Mouse (Mus musculus) left cerebral cortex, adult 2 months (tissue): ENCODE measurements around the gene Dcaf8. TPM values are rescaled to one million over a fixed set of nuclear protein-coding genes. Genes with fewer than 3 reads are reported as not detected.

Experiments
- DNase-seq, 2 experiments: peaks; one replicate each; pipeline ENCODE4 v3.0.0; 2021 to 2022; ENCODE audit warnings: low spot score in 2 of 2, mixed read lengths in 1 of 2; ENCODE audit errors: extremely low spot score in 1 of 2
- H3K27ac ChIP-seq: fragments of 200-600 bp; 2 replicates; pipeline ENCODE4 v1.8.1; 2022
- H3K4me3 ChIP-seq: fragments of 200-600 bp; 2 replicates; pipeline ENCODE4 v1.8.1; 2022
- CTCF ChIP-seq: fragments of 200-600 bp; IDR thresholded peaks from 2 replicates; pipeline ENCODE4 v1.8.1; 2022; ENCODE audit warnings: antibody characterized with exemption, mild to moderate bottlenecking, moderate library complexity
- intact Hi-C: fragments of 180-260 bp; cut with DNase I; formaldehyde crosslinking; loops from one replicate; pipeline ENCODE4 v1.15.1; 2025
- long read RNA-seq, 2 experiments: library from polyadenylated mRNA; stranded (forward); transcript quantifications; one replicate each; pipeline ENCODE4 v2.0.0; 2021; ENCODE audit warnings: borderline mapping rate in 2 of 2
- total RNA-seq, 2 experiments: library from RNA; stranded (reverse); gene quantifications; 2 replicates each; pipeline ENCODE4 v1.2.3; 2021

Dcaf8 gene
- 100 to 1,000 TPM; 115 to 121 TPM for total RNA-seq
- long read RNA-seq, experiment 1, full-length matches to known transcripts: 193 of 241 reads
- long read RNA-seq, experiment 1, partial matches to known transcripts: 16 of 241 reads
- long read RNA-seq, experiment 1, other reads (novel, unspliced or antisense): 32 of 241 reads
- long read RNA-seq, experiment 2, full-length matches to known transcripts: 139 of 193 reads
- long read RNA-seq, experiment 2, partial matches to known transcripts: 21 of 193 reads
- long read RNA-seq, experiment 2, other reads (novel, unspliced or antisense): 33 of 193 reads

DNA sequence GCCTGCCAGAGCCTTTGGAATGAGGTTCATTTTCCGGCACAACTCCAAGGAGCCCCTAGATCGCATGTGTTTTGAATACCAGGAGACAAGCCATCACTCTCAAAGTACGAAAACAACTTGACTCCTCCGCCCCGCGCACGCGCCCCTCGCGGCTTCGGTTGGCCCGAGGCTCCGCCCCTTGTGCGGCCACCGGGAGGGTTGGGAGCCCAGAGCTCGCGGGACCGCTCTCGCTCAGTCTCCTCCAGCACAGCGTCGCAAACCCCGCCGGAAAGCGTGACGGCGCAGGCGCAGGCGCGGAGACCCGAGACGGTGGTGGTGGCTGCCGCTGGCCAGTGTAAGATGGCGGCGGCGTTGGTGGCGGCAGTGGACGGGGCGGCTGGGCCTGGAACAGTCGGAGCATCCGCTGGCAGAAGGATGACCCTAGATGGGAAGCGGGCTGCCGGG is at the start of gene Dcaf8:
Gene Dcaf8 (plus strand): TSS at position 250 of the 444 bp plus-strand sequence.
- TF ChIP-seq CTCF: no peak
- DNase-seq: peak; percentile 96 to 97
- intact Hi-C loops: loop anchor here (1.0 kb wide), 1 partner anchor 164 kb away; no protein-coding TSS in a partner anchor
- Histone ChIP-seq H3K4me3 (peak within 1 kb of the TSS; percentile 98), H3K27ac (peak within 1 kb of the TSS; percentile 98)

DNA sequence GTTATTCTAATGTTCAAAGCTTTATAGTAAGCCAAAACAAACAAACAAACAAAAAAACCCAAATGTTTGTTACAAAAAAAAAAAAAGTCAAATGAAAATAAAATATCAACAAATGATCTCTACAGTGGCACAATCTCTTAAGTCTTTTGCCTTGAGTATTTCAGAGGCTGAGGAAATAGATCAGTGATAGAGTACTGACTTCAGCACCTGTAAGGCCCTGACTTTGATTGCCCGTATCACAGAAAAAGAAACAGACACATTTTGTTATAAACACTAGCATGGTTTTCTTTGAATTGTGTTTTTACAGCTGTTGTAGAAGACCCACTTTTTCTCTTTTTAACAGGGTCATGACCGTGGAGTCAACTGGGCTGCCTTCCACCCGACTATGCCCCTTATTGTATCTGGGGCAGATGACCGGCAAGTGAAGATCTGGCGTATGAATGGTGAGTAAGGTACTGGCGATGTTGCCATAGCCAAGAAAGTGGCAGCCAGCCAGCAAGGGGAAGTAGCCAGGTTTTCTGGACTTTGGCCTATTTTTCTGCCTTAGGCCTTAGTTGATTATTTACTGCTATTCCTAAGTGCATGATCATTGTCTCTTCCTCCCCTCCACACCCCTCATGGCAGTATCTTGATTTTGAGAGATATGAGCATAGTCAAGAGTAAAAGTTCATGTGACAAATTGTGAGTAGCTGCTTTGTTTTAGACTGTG is 48.4 kb upstream of the Dcaf8 start:
- intact Hi-C loops: no loop called here
- no peak overlapping the region for H3K4me3 ChIP-seq
- DNase-seq: no peak
- TF ChIP-seq CTCF: no peak
- H3K27ac ChIP-seq: no peak overlapping the region

DNA sequence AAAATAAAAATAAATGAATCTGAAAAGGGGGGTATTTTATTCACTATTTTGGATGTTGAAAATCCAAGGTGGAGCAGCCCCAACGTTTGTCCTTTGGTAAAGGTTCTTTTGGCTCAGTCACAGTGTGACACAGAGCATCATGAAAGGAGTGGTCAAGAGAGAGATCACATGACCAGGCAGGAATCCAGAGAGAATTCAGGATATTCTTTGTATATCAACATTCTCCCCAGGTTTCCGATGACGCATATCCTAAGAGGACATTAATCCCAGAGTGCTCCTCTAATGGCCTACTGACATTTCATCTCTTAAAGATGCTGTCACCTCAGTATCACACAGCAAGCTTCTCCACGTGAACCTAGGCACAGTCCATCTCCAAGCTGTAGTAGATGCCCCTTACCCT is 44.3 kb upstream of the Dcaf8 start:
- no peak for TF ChIP-seq CTCF
- Histone ChIP-seq H3K4me3 (no peak overlapping the region), H3K27ac (no peak overlapping the region)
- DNase-seq: no peak
- intact Hi-C loops: no loop called here

DNA sequence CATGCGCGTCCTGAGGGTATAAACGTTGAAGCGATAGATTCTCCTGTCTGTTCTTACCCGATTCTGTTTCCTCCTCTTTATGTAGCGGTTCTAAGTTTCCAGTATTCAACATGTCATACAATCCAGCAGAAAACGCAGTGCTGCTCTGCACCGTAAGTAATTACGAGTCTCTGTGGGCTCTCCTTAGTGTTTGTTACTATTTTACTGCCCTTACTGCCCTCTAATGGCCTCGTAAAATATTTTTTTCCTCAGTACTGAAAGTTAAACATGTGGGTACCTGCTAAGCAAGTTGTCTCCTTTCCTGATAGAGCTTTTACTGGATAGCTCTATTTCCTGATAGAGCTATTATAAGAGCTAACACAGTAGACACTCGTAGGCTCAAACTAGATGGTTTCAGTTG is 42.8 kb upstream of the Dcaf8 start:
- no peak overlapping the region for H3K27ac ChIP-seq
- DNase-seq: no peak
- TF ChIP-seq CTCF: no peak; the same call in 1 of the 2 replicates
- intact Hi-C loops: no loop called here
- no peak overlapping the region for H3K4me3 ChIP-seq

DNA sequence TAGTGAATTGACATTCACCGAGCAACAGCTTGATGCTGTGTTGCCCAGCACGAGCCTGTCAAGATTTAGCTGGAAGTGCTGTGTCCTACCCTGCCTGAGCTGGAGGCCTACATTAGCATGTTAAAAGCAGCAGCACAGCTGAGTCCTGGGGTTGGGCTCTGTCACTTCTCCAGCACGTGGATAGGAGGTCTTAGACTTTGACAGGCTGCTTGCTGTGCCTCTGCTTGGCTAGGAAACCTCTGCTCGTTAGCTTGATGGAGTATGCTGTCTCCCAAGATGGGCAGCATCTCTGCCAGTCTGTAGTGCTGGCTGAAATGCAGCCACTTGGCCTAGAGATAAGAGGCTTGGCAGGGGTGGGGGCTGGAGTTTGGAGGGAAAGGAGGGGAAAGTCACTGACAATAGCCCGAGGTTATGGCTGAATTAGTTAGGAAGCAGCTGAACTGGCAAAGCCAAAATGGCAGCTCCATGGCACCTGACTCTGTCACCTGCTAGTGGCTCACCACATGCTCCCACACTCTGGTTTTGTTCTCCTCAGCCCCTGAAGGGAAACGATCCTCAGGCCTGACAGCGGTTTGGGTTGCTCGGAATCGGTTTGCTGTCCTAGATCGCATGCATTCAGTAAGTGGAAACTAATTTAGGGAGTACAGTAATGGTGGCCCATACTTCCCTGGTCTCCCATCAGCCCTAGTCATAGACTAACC is 40.0 kb upstream of the Dcaf8 start:
- intact Hi-C loops: no loop called here
- Histone ChIP-seq H3K4me3 (no peak overlapping the region), H3K27ac (no peak overlapping the region)
- DNase-seq: no peak
- no peak for TF ChIP-seq CTCF

DNA sequence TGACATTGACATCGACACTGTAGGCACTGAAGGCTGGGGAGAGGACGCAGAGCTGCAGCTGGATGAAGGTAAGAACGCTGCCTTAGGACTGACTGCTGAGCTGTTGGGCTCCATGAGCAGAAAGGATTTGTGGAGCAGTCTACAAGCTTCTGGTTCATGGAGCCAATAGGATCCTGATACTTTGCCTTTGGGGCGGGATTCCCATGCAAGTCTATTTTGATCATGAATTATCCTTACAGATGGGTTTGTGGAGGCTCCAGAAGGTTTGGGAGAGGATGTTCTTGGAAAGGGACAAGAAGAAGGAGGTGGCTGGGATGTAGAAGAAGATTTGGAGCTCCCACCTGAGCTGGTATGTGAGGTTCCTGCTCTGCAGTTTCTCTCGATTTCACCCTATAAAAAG is 30.9 kb upstream of the Dcaf8 start:
- H3K4me3 ChIP-seq: no peak overlapping the region
- DNase-seq: no peak
- intact Hi-C loops: no loop called here
- no peak for TF ChIP-seq CTCF
- no peak overlapping the region for H3K27ac ChIP-seq

DNA sequence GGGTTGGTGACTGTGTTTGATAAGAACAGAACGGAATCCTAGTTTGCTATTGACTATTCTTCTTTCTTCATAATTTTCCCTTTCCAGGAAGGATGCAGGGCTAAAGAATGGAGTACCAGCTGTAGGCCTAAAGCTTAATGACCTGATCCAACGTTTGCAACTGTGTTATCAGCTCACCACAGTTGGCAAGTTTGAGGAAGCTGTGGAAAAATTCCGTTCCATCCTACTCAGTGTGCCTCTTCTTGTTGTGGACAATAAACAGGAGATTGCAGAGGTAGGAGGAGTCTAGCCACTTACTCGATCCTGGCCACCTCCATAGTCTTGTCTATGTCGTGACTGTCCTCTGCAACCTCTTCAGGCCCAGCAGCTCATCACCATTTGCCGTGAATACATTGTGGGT is 28.8 kb upstream of the Dcaf8 start:
- intact Hi-C loops: no loop called here
- no peak for TF ChIP-seq CTCF
- H3K27ac ChIP-seq: no peak overlapping the region
- H3K4me3 ChIP-seq: no peak overlapping the region
- no peak for DNase-seq

DNA sequence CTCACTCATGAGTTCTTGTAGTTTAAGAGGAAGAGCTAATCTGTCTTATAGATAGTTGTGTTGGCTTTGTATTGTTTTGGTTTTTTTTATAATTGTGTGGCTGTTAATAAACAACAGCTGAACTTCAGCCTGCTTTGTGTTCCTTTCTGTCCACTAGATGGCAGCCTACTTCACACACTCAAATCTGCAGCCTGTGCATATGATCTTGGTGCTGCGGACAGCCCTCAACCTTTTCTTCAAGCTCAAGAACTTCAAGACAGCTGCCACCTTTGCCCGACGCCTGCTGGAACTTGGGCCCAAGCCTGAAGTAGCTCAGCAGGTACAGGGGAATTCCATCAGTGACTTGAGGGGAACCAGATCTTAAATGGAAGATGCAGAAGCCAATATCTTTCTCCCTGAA is 28.2 kb upstream of the Dcaf8 start:
- H3K27ac ChIP-seq: no peak overlapping the region
- intact Hi-C loops: no loop called here
- no peak overlapping the region for H3K4me3 ChIP-seq
- TF ChIP-seq CTCF: peak; percentile 81
- DNase-seq: peak in 1 of 2 experiments; percentile 20

DNA sequence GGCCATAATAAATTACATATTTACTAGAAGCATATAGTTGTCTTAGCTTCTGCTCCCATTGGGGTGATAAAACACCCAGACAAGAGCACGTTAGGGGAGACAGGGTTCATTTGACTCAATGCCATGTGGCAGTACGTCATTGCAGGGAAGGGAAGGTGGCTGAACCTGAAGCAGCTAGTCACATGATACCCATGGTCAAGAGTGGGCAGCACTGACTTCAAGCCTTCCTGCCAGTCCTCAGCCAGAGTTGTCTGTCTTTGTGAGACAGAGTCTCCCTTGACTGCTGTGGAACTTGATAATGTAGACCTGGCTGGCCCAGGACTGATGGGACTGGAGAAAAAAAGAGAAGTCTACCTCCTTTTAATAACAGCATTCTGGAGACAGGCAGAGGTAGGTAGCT is 25.2 kb upstream of the Dcaf8 start:
- H3K4me3 ChIP-seq: no peak overlapping the region
- DNase-seq: no peak
- intact Hi-C loops: no loop called here
- no peak overlapping the region for H3K27ac ChIP-seq
- TF ChIP-seq CTCF: no peak

DNA sequence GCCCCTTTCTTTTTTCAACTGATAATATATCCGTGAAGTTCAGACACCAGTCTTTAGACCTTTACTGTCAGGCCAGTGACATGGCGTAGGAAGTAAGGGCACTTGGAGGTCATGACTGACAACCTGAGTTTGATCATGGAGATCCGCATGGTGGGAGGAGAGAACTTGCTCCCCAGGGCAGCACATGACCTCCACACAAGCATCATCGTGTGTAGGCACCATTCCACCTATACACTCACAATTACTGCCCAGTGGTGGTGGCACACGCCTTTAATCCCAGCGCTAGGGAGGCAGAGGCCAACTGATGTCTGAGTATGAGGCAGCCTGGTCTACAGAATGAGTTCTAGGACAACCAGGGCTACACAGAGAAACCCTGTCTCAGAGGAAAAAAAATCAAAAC is 23.3 kb upstream of the Dcaf8 start:
- intact Hi-C loops: no loop called here
- H3K27ac ChIP-seq: no peak overlapping the region
- no peak overlapping the region for H3K4me3 ChIP-seq
- DNase-seq: no peak
- TF ChIP-seq CTCF: no peak

DNA sequence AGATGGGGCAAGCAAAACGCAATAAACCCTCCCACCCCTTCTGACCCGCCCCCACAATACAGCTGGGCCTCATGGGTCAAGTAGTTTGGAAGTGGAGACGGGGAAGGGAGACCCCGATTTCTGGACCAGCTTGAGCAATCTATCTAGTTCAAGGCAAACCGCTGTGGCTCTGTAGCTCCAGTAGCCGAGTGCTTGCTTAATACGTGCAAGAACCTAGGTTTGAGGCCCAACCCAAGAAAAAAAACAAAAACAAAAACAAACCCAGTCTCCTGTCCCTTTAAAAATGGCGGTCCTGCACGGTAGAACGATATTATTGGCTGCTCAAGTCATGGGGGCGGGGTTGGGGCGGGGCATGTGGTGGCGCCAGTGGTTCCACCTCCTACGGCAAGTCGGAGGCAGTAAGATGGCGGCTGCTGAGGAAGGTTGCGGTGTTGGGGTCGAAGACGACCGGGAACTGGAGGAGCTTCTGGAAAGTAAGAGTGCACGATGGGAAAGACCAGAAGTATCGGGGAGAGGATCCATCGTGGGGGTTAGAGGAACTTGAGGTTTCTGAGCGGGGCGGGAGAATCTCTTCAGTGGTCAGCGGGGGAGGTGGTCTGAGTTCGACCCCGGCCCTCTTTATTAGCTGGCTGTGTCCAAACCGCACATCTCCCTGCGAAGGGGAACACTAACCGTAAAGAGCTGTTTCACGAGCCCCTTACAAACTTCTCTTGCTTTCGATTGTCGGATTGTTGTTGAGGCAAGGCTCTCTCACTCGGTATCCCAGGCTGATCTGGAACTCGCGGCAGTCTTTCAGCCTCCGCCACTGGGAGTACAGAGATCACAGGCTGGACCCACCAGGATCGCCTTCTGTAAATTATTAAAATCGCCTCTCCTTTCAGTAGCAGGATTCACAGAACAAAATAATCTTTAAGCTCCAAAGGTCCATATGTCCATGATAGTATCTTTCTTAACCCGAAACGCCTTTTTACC is 21.2 kb upstream of the Dcaf8 start, which contains the start of gene Pex19:
Gene Pex19 (plus strand): TSS at position 380 of the 972 bp plus-strand sequence.
- intact Hi-C loops: loop anchor here (5.0 kb wide), 1 partner anchor 79 kb away; no protein-coding TSS in a partner anchor
- peak; percentile 75 to 77 for DNase-seq
- H3K4me3 ChIP-seq: peak within 1 kb of the TSS; percentile 94
- H3K27ac ChIP-seq: peak within 1 kb of the TSS; percentile 77
- TF ChIP-seq CTCF: no peak
